Comparison of ENCODE assay signal across 9 mouse cellular contexts in genomic region chr2:29731545-29731944, GRCm38 (mm10). TPM values are rescaled to one million over a fixed set of nuclear protein-coding genes. Genes with fewer than 3 reads are reported as not detected.
A peak's percentile ranks its signal among the peaks of the same experiment; 100 is the strongest.
DNase-seq lines count a peak whose midpoint lies in the region; ATAC-seq lines count a peak whose summit lies in the region.
"Had no signal": no experiment of that assay in that cellular context is flagged by ENCODE, and none has a peak within 500 bp of the region (broad histone marks: within the 10 kb centered on the region; RNA-seq: fewer than 3 reads in every experiment).

No protein-coding gene starts in this region.

- no peak overlapping the region for H3K27ac ChIP-seq in hindbrain, embryonic 13.5 days
- H3K27ac ChIP-seq: neural tube, embryonic 12.5 days had no signal

- no peaks in the 10 kb centered on the region for H3K9me3 ChIP-seq in hindbrain, embryonic 13.5 days
- H3K9me3 ChIP-seq: neural tube, embryonic 12.5 days had no signal

- peak; percentile 69 to 89 for ATAC-seq in hematopoietic stem cell, adult 5-6 weeks (replicated peaks in 1 of 2; ENCODE audit: insufficient read depth in 1 of 2, low FRiP score in 2 of 2, low TSS enrichment in 1 of 2, low read depth in 1 of 2, poor library complexity in 2 of 2, severe bottlenecking in 2 of 2)
- no peak for ATAC-seq in hindbrain, embryonic 13.5 days (ENCODE audit: low FRiP score)

- H3K4me3 ChIP-seq in hindbrain, embryonic 13.5 days = no peak overlapping the region
- H3K4me3 ChIP-seq: neural tube, embryonic 12.5 days had no signal

- 80% methylated on average over 3 of the region's 3 CpGs for WGBS in hindbrain, embryonic 13.5 days

- no peaks in the 10 kb centered on the region for H3K27me3 ChIP-seq in hindbrain, embryonic 13.5 days
- H3K27me3 ChIP-seq: neural tube, embryonic 12.5 days had no signal

- peaks cover 93% of the 10 kb centered on the region for H3K36me3 ChIP-seq in hindbrain, embryonic 13.5 days

- H3K4me2 ChIP-seq in hindbrain, embryonic 13.5 days = no peak overlapping the region
- H3K4me2 ChIP-seq: neural tube, embryonic 12.5 days had no signal

- peak; percentile 31 for DNase-seq in urinary bladder, postnatal 25 days (ENCODE audit: low spot score)
- no peak for DNase-seq in urinary bladder, adult 2 months (ENCODE audit: low spot score)
- DNase-seq in c-Kit-positive CD71-negative TER-119-negative erythroid progenitor cells, embryonic 14.5 days (ENCODE audit: low read depth) = peak; percentile 37
- peak; percentile 74 for DNase-seq in lung, postnatal 36 days
- DNase-seq in T-cell, adult 2 months (ENCODE audit: low spot score) = no peak

- no peak overlapping the region for H3K9ac ChIP-seq in hindbrain, embryonic 13.5 days
- H3K9ac ChIP-seq: neural tube, embryonic 12.5 days had no signal

- no peaks in the 10 kb centered on the region for H3K4me1 ChIP-seq in hindbrain, embryonic 13.5 days (replicated peaks)
- H3K4me1 ChIP-seq: neural tube, embryonic 12.5 days had no signal

RNA-seq across cellular contexts. Expression of gene Gm13420, which starts 19.9 kb away (rescaled TPM):
- polyA plus RNA-seq in urinary bladder, adult 2 months (2012; rRNA removed) = not detected in 2 replicates
- total RNA-seq in hematopoietic stem cell, adult 5-6 weeks (2017) = not detected in 2 replicates
- not detected in 2 replicates for polyA plus RNA-seq in hindbrain, embryonic 13.5 days (2015; fragmentation: Nextera tagmentation; extraction: Ambion mirVana)
- polyA plus RNA-seq: neural tube, embryonic 12.5 days had no signal

RNA-seq across cellular contexts. Expression of gene Gm13547, which starts 27.6 kb away (rescaled TPM):
- not detected in 2 replicates for polyA plus RNA-seq in urinary bladder, adult 2 months (2012; rRNA removed)
- not detected in 2 replicates for total RNA-seq in hematopoietic stem cell, adult 5-6 weeks (2017)
- polyA plus RNA-seq in hindbrain, embryonic 13.5 days (2015; fragmentation: Nextera tagmentation; extraction: Ambion mirVana) = not detected in 2 replicates
- polyA plus RNA-seq: gonadal fat pad, adult 2 months had no signal

RNA-seq across cellular contexts. Expression of gene Coq4, which starts 55.7 kb away (rescaled TPM):
- polyA plus RNA-seq in urinary bladder, adult 2 months (2012; rRNA removed) = 24.3 and 25.7 TPM in 2 replicates
- 3.6 and 5.3 TPM in 2 replicates for total RNA-seq in hematopoietic stem cell, adult 5-6 weeks (2017)
- polyA plus RNA-seq in hindbrain, embryonic 13.5 days (2015; fragmentation: Nextera tagmentation; extraction: Ambion mirVana) = 33.4 and 34.5 TPM in 2 replicates

RNA-seq across cellular contexts. Expression of gene Trub2, which starts 56.8 kb away (rescaled TPM):
- polyA plus RNA-seq in urinary bladder, adult 2 months (2012; rRNA removed) = 21.6 and 26.1 TPM in 2 replicates
- total RNA-seq in hematopoietic stem cell, adult 5-6 weeks (2017) = 22.0 and 31.3 TPM in 2 replicates
- polyA plus RNA-seq in hindbrain, embryonic 13.5 days (2015; fragmentation: Nextera tagmentation; extraction: Ambion mirVana) = 40.0 and 43.0 TPM in 2 replicates

Comparison
In these comparisons a context has a peak if more than half of its experiments do, and no peak if none do; other contexts are left out.
1. DNase-seq: peak in urinary bladder, postnatal 25 days (single experiment), c-Kit-positive CD71-negative TER-119-negative erythroid progenitor cells, embryonic 14.5 days (single experiment) and lung, postnatal 36 days (single experiment); none in urinary bladder, adult 2 months (single experiment) and T-cell, adult 2 months (single experiment).